Mouse (Mus musculus): ENCODE data around the gene Sctr.

Gene Sctr

GRCm38 (mm10) chr1:120030474-120030873, 23.8 kb downstream of the Sctr start:
- no peak for DNase-seq

DNA sequence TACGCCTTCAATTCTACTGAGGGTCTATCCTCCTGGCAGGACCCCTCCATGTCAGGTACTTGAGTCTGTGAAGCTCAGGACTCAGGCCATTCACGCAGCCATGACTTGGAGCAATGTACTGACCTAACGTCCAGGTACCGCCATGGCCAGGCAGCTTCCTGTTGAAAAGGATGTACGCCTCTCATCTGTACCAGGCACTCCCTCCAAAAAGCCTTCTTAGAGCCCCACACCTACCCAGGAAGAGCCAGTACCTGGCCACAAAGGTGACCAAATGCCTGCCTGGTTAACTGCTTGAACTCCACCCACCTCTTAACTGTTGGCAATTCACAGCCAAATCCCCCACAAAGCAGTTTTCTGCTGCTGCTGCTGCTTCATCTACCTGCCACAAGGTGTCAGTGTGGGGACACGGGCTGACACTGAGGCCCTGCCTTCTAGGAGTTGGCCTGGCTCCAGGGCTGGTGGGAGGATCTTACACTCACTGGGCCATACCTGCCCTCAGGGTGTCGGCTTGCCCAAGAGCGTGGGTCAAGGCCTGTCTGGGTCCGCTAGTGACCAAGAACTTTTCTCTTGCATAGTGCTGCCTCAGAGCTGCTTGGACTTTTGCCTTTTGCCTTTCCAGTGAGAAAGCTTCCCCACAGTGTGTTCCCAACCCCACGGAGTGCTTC, 26.2 kb downstream of the Sctr start:
- peak; percentile 95 for DNase-seq

GRCm38 (mm10) chr1:120033469-120033854, 26.8 kb downstream of the Sctr start:
- DNase-seq: peak; percentile 7

DNA sequence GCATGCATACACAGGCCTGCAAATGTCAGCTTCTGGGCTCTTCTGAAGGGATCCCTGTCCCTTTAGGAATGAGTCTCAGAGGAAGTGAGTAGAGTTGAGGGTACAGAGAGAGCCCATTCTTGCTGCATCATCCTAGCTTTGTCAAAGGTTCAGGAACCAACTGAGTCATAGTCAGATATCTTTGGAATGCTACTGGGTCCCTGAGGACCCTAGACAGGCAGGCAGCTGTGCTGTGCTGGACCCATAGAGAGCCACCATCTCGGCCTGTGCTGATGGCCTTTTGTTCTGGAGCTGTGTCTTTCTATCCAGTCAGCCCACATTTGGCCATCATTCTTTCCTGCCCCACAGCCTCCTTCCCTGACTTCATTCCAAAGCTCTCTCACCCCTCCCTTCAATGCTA, 28.1 kb downstream of the Sctr start:
- DNase-seq: no peak

DNA sequence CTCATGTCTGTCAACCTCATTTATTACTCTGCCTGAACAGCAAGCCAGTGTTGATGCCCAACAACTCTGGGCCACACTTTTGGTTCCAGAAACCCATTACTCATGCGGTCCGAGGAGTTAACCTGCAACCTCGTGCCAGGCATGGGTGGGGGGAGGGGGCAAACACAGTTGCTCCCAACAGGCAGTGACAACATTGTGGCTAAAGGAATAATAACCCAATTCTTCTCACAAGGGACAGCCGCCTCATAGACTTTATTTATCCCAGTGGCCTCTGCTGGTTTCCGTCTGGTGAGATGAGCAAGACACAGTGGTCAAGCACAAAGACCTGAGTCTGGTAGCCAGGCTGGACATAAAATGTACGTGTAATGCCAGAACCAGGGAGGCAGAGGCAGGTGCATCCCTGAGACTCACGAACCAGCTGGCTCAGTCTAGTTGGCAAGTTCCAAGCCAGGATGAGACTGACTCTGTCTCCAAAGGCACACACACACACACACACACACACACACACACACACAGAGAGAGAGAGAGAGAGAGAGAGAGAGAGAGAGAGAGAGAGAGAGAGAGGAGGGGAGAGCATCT, 28.9 kb downstream of the Sctr start:
- no peak for DNase-seq

DNA sequence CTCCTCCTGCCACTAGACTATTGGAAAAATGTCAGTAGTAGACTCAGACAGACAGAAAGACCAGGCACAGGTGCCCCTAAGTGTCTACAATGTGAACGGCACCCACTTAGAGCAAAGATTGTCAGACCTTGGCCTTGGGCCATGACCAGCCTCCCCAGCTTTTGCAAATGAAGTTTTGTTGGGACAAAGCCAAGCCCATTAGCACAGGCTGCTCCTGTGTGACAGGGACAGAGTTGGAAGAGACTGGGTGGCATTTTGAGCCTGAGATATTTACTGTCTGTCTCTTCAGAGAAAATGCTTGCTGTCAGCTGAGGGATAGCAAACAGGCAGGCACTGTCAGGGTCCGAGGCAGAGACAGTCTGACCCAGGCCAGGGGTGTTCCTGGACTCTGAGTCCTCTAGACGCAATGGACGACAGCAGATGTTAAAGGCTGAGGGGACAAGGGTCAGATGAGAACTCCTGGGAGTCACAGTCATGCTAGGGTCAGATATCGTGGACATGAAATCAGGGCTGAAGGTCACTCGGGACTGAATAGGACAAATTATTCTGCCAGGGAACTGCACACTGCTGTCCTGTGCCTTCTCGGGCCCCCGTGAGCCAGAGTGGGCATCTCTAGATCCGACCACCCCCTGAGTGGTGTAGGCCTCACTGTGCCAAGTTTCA, 30.5 kb downstream of the Sctr start:
- peak; percentile 70 for DNase-seq

- DNase-seq: no peak
These were observed 31.9 kb downstream of the Sctr start for GRCm38 (mm10) chr1:120038594-120038993.

GRCm38 (mm10) chr1:120042421-120042820, 35.7 kb downstream of the Sctr start:
- no peak for DNase-seq

DNA sequence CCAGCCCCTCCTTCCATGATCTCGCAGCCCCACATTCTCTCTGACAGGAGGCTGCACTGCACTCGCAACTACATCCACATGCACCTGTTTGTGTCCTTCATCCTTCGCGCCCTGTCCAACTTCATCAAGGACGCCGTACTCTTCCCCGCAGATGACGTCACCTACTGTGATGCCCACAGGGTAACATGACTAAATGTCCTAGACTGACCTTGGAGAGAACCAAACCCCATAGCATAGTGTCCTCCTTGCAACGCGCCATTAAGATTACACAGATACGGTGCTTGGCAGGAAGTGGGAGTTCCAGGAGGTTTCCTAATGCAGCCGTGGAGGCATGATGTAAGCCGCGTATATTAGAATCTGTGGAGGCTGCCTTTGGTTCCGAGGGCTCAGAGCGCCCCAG, 37.9 kb downstream of the Sctr start:
- no peak for DNase-seq

- no peak for DNase-seq
These were observed 40.6 kb downstream of the Sctr start for GRCm38 (mm10) chr1:120047325-120047724.

GRCm38 (mm10) chr1:120051070-120051469, 44.4 kb downstream of the Sctr start:
- DNase-seq: no peak

- peak; percentile 34 for DNase-seq
These were observed 48.3 kb downstream of the Sctr start for GRCm38 (mm10) chr1:120054997-120055396.

- no peak for DNase-seq
These were observed 48.8 kb downstream of the Sctr start for GRCm38 (mm10) chr1:120055475-120055874.

GRCm38 (mm10) chr1:120056236-120056635, 49.5 kb downstream of the Sctr start:
- no peak for DNase-seq

DNA sequence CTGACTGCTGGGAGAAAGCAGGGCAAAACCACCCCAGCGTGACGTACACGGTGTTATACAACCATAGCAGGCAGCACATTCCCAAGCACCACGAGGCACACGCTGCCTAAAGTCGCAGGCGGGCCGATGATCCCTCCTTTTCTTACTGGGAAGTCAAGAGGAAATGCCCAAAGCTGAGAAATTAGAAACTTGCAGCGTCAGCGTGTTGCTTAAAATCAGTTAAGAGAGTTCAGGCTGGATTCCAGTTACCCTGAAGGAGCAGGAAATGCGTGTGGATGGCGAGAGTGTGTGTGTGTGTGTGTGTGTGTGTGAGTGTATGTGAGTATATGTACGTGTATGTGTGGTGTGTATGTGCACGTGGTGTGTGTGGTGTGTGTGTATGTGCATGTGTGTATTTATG, 50.4 kb downstream of the Sctr start:
- DNase-seq: peak; percentile 68

GRCm38 (mm10) chr1:120057674-120058430, 51.2 kb downstream of the Sctr start:
- peak; percentile 70 for DNase-seq

- DNase-seq: no peak
These were observed 54.0 kb downstream of the Sctr start for GRCm38 (mm10) chr1:120060687-120061086.

DNA sequence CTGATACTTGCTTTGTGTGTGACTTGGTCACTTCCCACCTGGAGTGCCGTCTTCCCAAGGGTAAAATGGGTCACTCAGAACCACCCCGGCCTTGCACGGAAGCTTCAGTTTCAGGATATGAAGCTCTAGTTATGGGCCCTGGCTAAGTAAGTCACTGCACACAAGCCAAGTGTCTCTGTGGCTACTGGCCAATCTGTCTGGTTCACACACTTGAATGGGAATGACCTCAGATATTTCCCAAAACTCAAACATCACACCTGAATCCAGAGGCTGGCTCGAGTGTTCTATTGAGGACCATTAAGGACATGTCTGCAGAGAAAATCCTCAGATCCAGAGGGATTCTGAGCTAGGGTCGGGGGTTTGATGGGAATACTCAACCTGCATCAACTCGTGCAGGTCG, 55.5 kb downstream of the Sctr start:
- DNase-seq: no peak

- DNase-seq: no peak
These were observed 57.5 kb downstream of the Sctr start for GRCm38 (mm10) chr1:120064036-120064682.

GRCm38 (mm10) chr1:120066159-120066558, 59.5 kb downstream of the Sctr start:
- DNase-seq: no peak

DNA sequence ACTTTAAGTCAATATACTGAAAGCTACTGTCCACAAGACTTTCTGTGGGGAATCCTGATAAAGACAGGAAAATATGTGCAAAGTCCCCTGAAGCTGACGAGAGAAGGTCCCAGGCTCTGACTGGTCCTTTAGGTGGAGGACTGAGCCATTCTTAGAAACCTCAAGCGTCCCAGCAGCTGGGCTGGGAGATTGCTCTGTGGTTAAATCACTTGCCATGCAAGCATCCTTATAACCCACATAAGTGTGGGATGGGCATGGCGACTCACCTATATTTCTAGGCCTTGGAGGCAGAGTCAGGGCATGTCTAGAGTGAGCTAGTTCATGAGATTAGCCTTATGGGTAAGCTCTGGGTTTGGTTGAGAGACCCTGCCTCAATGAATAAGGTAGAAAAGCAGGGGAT, 59.9 kb downstream of the Sctr start:
- DNase-seq: no peak

DNA sequence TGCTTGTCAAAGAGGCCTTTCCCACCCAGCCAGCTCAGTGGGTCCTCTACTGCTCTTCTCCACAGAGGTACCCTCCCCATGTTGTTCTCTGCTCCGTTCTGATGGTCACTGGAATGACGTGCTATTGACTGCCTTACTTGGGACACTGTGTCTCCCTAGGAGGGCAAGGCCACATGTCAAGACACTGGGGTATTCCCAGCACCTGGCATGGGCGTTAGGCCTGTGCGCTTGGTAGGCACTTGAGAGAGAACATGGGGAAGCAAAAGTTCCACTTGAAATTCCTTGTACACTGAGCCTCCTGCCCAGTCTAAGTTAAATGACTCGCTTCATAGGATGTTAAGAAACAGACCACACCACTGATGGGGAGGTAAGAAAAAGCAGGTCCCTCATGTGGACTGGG, 62.4 kb downstream of the Sctr start:
- no peak for DNase-seq

DNA sequence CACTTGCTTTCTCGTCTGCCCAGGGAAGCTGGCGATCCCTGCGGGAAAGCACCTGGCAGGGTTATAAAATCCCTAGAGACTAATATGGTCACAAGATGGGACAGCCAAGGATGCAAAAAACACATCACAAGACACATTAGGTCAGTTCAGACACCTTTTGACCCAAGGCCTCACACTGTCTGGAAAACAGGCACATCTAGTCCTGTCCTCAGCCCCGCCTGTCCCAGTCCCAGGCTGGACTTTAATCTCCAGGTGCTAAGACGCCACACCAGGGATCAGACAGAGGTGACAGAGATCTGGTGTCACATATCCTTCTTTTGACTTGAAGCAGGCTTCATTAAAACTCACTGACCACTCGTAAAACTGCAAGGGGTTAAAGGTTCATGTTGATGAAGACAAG, 63.5 kb downstream of the Sctr start:
- DNase-seq: no peak

Data from kidney, postnatal 10 days (tissue).